Mouse (Mus musculus): ENCODE measurements at regions not wholly inside any gene's neighbourhood (a gene's known extent, or its start where the extent isn't known, plus 50 kb on each side); places are given as distances from the start of the nearest gene placed in this dataset.

- DNase-seq: no peak
Measured at GRCm38 (mm10) chr5:133676791-133677450, 422.6 kb upstream of the Castor2 start.

- no peak for DNase-seq
Measured at GRCm38 (mm10) chr5:133675636-133676035, 423.9 kb upstream of the Castor2 start.

GRCm38 (mm10) chr5:133666473-133666872 lies 433.0 kb upstream of the Castor2 start:
- peak; percentile 74 for DNase-seq

- no peak for DNase-seq
Measured at GRCm38 (mm10) chr5:133662474-133663256, 436.8 kb upstream of the Castor2 start.

GRCm38 (mm10) chr5:133660351-133660750 lies 439.2 kb upstream of the Castor2 start:
- DNase-seq: no peak

GRCm38 (mm10) chr5:133656837-133657236 lies 442.7 kb upstream of the Castor2 start:
- DNase-seq: peak; percentile 9

GRCm38 (mm10) chr5:133653431-133653830 lies 446.1 kb upstream of the Castor2 start:
- no peak for DNase-seq

GRCm38 (mm10) chr5:133650246-133650645 lies 449.3 kb upstream of the Castor2 start:
- DNase-seq: no peak

GRCm38 (mm10) chr5:133645696-133646195 lies 453.8 kb upstream of the Castor2 start:
- no peak for DNase-seq

GRCm38 (mm10) chr5:133643326-133643725 lies 456.2 kb upstream of the Castor2 start:
- no peak for DNase-seq

- no peak for DNase-seq
Measured at GRCm38 (mm10) chr5:133634481-133634880, 465.0 kb upstream of the Castor2 start.

GRCm38 (mm10) chr5:133631812-133632211 lies 467.7 kb upstream of the Castor2 start:
- no peak for DNase-seq

GRCm38 (mm10) chr5:133619347-133619746 lies 480.2 kb upstream of the Castor2 start:
- no peak for DNase-seq

GRCm38 (mm10) chr5:133601241-133601739 lies 498.2 kb upstream of the Castor2 start:
- DNase-seq: no peak

GRCm38 (mm10) chr5:133600630-133601029 lies 498.9 kb upstream of the Castor2 start:
- DNase-seq: peak; percentile 10

GRCm38 (mm10) chr5:133598105-133598504 lies 501.4 kb upstream of the Castor2 start:
- no peak for DNase-seq

GRCm38 (mm10) chr5:133586492-133586891 lies 513.0 kb upstream of the Castor2 start:
- no peak for DNase-seq

GRCm38 (mm10) chr5:133585181-133585580 lies 514.3 kb upstream of the Castor2 start:
- peak; percentile 73 for DNase-seq

GRCm38 (mm10) chr5:133576595-133576994 lies 522.9 kb upstream of the Castor2 start:
- no peak for DNase-seq

- DNase-seq: no peak
Measured at GRCm38 (mm10) chr5:133569096-133569495, 530.4 kb upstream of the Castor2 start.

GRCm38 (mm10) chr5:133566506-133566905 lies 533.0 kb upstream of the Castor2 start:
- no peak for DNase-seq

- no peak for DNase-seq
Measured at GRCm38 (mm10) chr5:133550657-133551056, 548.9 kb upstream of the Castor2 start.

GRCm38 (mm10) chr5:133542217-133542616 lies 557.3 kb upstream of the Castor2 start:
- DNase-seq: no peak
